Mouse (Mus musculus) liver, embryonic 18 days (tissue): ENCODE measurements around the gene Cyp2j13. TPM values are rescaled to one million over a fixed set of nuclear protein-coding genes. Genes with fewer than 3 reads are reported as not detected.

Source experiments
- polyA plus RNA-seq: library from polyadenylated mRNA; depleted of rRNA; stranded (reverse); fragments of >200 nt; gene quantifications from 2 replicates; pipeline ENCODE4 v1.2.3, GENCODE M21; 2012; rRNA removed

The Cyp2j13 gene
- polyA plus RNA-seq = not detected in 2 replicates

GRCm38 (mm10) chr4:96077261-96078125 is at the start of gene Cyp2j13:
Gene Cyp2j13, minus strand, starts transcription at chr4:96077546.

Other genes starting within 250 kb of the Cyp2j13 start
- gene Hook1, start 110.3 kb downstream of the Cyp2j13 start, polyA plus RNA-seq = 11.1 and 11.3 TPM in 2 replicates
- not detected in 2 replicates for gene Cyp2j12, start 63.6 kb upstream of the Cyp2j13 start, polyA plus RNA-seq
- gene Cyp2j7, start 159.1 kb upstream of the Cyp2j13 start, polyA plus RNA-seq = not detected in 2 replicates